Mouse (Mus musculus) adrenal gland, postnatal 10 days (tissue): ENCODE results near the gene Mocs1. TPM values are rescaled to one million over a fixed set of nuclear protein-coding genes. Genes with fewer than 3 reads are reported as not detected.

Source experiments
- DNase-seq: peaks from one replicate; pipeline ENCODE4 v3.0.0; 2021; ENCODE audit warnings: mixed read lengths
- long read RNA-seq, 2 experiments: library from polyadenylated mRNA; stranded (forward); transcript quantifications; one replicate each; pipeline ENCODE4 v2.0.0; 2021
- total RNA-seq, 2 experiments: library from RNA; stranded (reverse); gene quantifications; 2 replicates each; pipeline ENCODE4 v1.2.3; 2021

The Mocs1 gene
- total RNA-seq, result 10 to 100 TPM; 44.6 to 51.3 TPM
- long read RNA-seq, experiment 1, transcript Mocs1-201 (11 exons, 2,646 nt), result major isoform, 22 of 44 reads
- long read RNA-seq, experiment 1, transcript Mocs1-203 (11 exons, 2,588 nt), result minor isoform, 5 of 44 reads
- long read RNA-seq, experiment 1, partial matches to known transcripts, result 8 of 44 reads
- long read RNA-seq, experiment 1, other reads (novel, unspliced or antisense), result 9 of 44 reads
- long read RNA-seq, experiment 2, partial matches to known transcripts, result 0 of 6 reads
- long read RNA-seq, experiment 2, other reads (novel, unspliced or antisense), result 4 of 6 reads

DNA sequence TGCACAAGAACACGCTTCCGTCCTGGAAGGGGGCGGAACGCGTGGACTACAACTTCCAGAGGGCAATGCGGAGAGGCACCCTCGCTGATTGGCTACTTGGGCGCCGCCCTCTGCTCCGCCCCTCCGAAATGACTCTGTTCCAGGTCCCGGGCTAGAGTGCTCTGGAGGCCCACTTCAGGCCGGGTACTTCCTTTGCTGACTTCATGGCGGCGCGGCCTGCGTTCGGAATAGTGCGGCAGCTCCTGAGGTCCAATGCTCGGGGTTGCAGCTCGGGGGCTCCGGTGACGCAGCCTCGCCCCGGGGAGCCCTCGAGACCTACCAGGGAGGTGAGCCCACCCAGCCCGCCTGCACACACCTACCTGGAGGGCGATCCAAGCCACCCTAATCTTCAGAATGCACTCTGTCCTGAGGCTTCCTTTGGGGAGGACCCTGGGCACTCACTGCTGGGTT, at the start of gene Mocs1:
Gene Mocs1, plus strand, starts transcription at position 124 of the 450 bp plus-strand sequence.
- peak; percentile 97 for DNase-seq

DNA sequence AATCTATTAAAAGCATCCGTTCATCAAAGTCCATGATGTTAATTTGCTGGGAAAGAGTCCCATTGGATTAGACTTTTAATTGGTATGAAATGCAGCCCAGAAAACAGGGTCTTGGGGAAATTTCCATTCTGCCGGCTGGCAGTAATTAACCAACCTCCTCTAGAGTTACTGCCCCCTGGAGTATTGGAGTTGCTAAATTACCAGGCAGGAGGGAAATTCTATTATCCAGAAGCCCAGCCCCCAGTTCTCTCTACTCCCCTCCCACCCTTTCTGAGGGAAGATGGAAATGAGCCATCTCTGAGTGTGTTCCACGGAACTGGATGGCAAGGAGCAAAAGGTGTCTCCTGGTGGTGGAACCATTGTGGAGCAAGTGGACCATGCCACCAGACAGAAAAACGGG, 48.5 kb upstream of the Mocs1 start:
- no peak for DNase-seq

- no peak for DNase-seq
These were observed 43.8 kb upstream of the Mocs1 start for GRCm38 (mm10) chr17:49384217-49384943.

DNA sequence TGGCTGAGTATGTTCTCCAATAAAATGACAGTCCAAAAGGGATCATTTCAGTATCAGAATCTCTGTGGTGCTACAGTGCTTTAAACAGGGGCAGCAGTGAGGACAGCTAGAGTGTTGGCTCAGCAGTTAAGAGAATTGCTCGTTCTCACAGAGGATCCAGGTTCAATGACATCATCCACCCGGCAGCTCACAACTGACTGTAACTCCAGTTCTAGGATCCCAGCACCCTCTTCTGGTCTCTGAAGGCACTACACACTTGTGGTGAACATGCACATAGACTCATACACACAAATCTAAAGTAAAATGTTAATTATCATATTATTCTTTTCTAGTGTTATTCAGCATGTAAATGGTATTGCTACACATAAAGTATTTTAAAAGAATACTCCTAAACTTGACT, 40.4 kb upstream of the Mocs1 start:
- no peak for DNase-seq

GRCm38 (mm10) chr17:49392751-49393150, 35.4 kb upstream of the Mocs1 start:
- no peak for DNase-seq

DNA sequence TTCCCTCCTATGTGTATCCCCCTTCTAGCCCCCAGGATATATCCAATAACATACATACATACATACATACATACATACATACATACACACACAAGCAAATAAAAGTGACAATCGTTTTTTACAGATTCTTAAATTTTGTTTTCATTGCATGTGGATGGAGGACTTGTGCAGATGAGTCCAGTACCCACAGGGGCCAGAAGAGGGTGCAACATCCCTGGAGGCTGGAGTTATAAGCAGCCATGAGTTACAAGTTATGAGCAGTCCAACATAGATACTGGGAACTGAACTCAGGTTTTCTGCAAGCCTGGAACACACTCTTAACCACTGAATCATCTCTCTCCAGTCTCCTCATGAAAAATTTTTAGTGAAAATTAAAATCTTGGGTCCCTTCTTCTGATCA, 33.3 kb upstream of the Mocs1 start:
- DNase-seq, result peak; percentile 27

- no peak for DNase-seq
These were observed 28.6 kb upstream of the Mocs1 start for GRCm38 (mm10) chr17:49399605-49400004.

DNA sequence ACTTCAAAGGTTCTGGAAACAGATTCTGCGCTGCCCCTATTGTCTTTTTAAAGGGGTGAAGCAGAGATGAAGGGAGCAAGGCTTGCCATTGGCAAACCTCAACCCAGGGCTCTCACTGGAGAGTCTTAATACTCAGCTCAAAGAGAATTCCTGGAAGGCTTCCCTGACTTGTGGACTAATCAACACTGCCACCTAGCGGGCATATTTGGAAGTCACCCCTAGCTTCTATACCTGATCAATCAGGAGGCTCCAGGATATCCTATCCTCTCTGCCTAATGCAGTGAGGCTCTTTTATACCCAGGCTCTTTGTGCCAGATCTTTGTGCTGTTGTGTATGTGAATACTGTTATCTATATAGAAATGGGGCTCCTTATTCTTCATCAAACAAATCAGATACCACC, 28.0 kb upstream of the Mocs1 start:
- peak; percentile 88 for DNase-seq

DNA sequence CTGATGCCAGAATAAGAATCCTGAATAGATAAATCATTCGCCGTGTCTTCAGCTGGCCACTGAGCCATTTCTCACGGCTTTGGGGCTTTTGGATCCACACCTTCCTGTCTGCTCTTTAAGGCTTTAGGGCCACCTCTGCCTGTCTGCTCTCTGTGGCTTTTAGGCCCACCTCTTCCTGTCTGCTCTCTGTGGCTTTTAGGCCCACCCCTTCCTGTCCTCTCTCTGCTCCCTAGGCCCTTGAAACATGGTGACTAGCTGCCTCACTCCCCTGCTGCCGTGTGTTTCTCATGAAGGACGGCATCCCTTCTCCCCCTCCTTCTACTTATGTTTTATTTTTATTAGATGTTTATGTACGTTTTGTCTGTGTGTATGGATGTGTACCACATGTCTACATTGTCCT, 25.0 kb upstream of the Mocs1 start:
- no peak for DNase-seq

GRCm38 (mm10) chr17:49405927-49406326, 22.2 kb upstream of the Mocs1 start:
- DNase-seq, result no peak

DNA sequence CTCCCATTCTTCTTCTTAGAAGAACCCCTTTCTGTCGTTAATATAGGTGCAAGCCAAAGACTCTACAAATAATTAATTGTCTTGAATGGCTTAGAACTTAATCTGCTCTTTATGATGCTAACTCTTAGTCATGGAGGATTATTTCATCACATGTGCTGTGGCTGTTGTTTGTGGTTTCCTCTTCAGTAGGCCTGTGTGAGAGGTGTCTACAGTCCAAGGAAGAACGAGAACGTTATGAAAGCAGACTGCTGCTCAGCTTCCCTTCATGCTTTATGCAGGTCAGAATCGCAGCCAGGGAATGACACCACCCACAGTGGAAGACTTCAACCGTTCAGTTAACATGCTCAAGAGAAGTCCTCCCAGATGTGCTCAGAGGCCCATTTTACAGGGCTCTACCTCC, 15.2 kb upstream of the Mocs1 start:
- no peak for DNase-seq

DNA sequence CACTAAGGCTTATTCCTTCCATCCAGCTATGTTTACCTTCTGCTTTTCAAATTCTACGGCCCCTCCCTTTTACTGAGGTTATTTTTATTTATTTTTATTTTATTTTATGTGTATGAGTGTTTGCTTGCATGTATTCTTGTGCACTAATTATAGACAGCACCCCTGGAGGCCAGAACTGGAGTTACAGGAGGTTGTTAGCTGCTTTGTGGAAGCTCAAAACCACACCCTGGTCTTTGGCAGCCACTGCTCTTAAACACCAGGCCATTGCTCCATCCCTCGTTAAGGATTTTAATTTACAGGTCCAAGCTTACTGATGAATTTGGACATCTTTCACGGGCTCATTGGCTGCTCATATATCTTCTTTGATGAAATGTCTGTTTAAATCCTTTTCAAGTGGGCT, 14.6 kb upstream of the Mocs1 start:
- DNase-seq, result no peak

- no peak for DNase-seq
These were observed 11.9 kb upstream of the Mocs1 start for GRCm38 (mm10) chr17:49416228-49416627.

DNA sequence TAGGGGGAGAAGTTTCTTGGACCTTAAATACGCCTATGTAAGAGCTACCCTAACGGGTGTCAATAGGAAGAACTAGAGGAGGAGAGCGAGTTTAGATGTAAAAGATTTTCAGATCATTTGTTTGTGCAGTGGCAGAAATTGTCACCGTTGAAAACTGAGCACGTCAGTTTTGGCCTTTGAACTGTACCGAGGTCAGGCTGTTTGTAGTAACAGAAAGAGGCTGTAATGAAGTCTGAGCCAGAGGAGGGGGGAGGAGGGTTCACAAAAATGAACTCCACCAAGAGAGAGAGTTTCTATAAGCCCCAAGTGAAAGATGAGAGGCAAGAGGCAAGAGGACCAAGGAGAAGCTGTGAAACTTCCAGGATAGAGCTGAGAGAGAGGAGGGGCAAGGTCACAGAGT, 8.3 kb upstream of the Mocs1 start:
- DNase-seq, result no peak

DNA sequence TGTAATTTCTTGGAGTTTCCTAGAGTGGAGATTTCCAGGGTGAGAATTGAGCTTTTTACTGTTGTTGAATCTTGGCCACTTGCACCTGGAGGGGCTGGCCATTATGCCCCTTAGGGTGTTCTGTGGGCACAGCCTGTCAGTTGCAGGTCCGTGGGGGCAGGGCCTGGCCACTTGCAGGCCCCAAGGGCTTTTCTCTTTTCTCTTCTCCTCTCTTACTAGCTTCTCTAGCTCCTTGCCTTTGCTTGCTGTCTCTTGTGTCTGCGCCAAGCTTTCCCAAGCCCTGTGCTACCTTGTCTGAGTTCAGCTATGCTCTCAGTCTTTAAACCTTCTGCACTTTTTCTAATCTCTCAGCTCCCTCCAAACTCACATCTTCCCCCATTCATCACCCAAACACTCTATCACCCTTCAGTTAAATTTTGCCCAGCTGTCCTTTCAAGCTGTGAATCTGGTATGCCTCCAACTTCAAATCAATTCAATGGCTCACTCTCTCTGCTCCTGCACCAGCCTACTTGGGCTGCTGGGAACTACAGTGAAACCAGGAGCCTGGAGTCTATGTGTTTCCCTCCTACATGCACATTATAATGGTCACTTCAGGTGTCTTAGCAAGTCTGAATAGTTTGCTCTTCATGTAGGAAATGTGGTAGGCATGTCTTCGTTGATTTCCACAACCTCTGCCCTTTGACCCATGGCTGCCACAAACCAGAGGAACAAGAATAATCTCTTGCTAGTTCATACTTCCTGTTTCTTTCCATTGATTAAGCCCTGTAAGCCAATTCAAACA, 5.7 kb upstream of the Mocs1 start:
- DNase-seq, result no peak

- no peak for DNase-seq
These were observed 5.2 kb upstream of the Mocs1 start for GRCm38 (mm10) chr17:49423067-49423325.

DNA sequence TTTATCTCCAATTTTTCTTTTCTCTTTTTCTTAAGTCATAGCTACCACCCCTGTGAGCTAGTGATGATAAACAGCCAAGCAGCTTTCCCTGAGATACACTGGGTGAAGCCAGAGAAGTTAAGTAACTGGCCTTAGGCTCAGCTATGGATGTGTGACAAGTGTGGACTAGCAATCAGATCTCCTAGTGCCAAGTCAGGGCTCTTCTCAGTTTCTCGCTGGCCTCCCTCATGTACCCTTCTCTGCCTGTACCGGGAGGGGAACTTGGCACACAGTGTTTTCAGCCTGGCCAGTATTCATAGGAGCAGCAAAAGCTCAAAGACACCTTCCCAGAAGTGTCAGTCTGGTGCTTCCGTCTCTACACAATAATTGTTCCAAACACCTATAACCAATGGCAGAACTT, 4.3 kb upstream of the Mocs1 start:
- no peak for DNase-seq

- DNase-seq, result no peak
These were observed 427 bp upstream of the Mocs1 start for GRCm38 (mm10) chr17:49427631-49428238.

GRCm38 (mm10) chr17:49428751-49429415, 721 bp downstream of the Mocs1 start:
- DNase-seq, result peak; percentile 47

DNA sequence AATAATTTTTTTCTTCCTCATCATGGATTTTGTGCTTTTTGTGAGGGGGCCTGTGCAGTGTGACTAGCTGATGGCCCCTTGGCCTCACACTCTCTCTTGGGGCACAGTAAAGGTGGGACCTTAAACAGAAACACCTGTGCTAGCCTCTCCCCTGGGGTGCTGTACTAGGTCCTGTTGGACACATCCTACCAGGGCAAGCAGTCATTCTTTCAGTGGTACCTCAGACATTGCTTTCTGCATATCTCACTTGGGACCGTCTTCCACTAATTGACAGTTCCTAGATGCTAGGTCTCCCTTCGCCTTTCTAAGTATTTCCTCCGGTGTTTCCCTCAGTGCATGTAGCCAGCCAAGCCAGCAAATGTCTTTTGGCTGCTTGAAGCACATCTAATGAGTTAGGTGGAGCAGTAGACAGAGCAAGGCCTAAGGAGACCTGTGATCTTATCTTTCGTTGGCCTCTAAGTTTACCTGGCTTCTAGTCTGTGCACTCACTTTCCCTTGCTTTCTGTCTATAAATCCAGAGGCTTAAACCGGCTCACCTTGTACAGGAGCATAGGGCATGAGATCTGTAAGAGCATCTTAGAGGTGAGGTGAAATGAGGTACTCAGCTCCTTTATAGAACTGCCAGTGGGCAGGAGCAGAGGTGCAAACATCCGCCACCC, 1.4 kb downstream of the Mocs1 start:
- no peak for DNase-seq

GRCm38 (mm10) chr17:49430136-49430535, 2.0 kb downstream of the Mocs1 start:
- DNase-seq, result no peak

- DNase-seq, result no peak
These were observed 3.0 kb downstream of the Mocs1 start for GRCm38 (mm10) chr17:49431176-49431575.
